Mouse (Mus musculus) hindbrain, embryonic 14.5 days (tissue): ENCODE data around the gene Gm32742. TPM values are rescaled to one million over a fixed set of nuclear protein-coding genes. Genes with fewer than 3 reads are reported as not detected.

Source experiments
- ATAC-seq: fragments of 200-750 bp; cut with Nextera tagmentation; 2 replicates; pipeline ENCODE4 v1.8.0; 2017; ENCODE audit warnings: moderate number of reproducible peaks, mild to moderate bottlenecking, moderate TSS enrichment, moderate library complexity; ENCODE audit not compliant: low FRiP score
- DNase-seq: peaks from one replicate; pipeline ENCODE4 v3.0.0-alpha.2; 2015; ENCODE audit warnings: low spot score
- H3K27ac ChIP-seq: fragments of 300-500 bp; sonication (generic); 2 replicates; pipeline ENCODE4 v1.5.1; 2014; ENCODE audit warnings: mild to moderate bottlenecking, moderate library complexity
- H3K27me3 ChIP-seq: fragments of 300-500 bp; sonication (generic); 2 replicates; pipeline ENCODE4 v1.6.1; 2014; ENCODE audit warnings: mild to moderate bottlenecking, low read length, mixed read lengths; ENCODE audit not compliant: control insufficient read depth, insufficient read depth
- H3K36me3 ChIP-seq: fragments of 300-500 bp; sonication (generic); replicated peaks from 2 replicates; pipeline ENCODE4 v1.6.1; 2014; ENCODE audit not compliant: control insufficient read depth, insufficient read depth
- H3K4me1 ChIP-seq: fragments of 300-500 bp; sonication (generic); replicated peaks from 2 replicates; pipeline ENCODE4 v1.6.1; 2014; ENCODE audit warnings: antibody characterized with exemption, low read length, mixed read lengths; ENCODE audit not compliant: control insufficient read depth, insufficient read depth
- H3K4me2 ChIP-seq: fragments of 300-500 bp; sonication (generic); replicated peaks from 2 replicates; pipeline ENCODE4 v1.6.1; 2014; ENCODE audit warnings: mild to moderate bottlenecking, moderate library complexity
- H3K4me3 ChIP-seq: fragments of 300-500 bp; sonication (generic); replicated peaks from 2 replicates; pipeline ENCODE4 v1.5.1; 2014; ENCODE audit warnings: mild to moderate bottlenecking, low read length
- H3K9ac ChIP-seq: fragments of 300-500 bp; sonication (generic); 2 replicates; pipeline ENCODE4 v1.6.1; 2014
- H3K9me3 ChIP-seq: fragments of 300-500 bp; sonication (generic); 2 replicates; pipeline ENCODE4 v1.6.1; 2016; ENCODE audit warnings: low read length; ENCODE audit not compliant: control insufficient read depth
- WGBS: fragments of 180-500 bp; shearing (Covaris S2); extraction: QIAGEN DNeasy Blood & Tissue Kit; methylation state at CpG from one replicate; pipeline ENCODE4 v1.1.7; 2014; 5-methylcytosine and 5-hydroxymethylcytosine counted together
- polyA plus RNA-seq: library from polyadenylated mRNA; unstranded; fragments of >200 nt; fragmentation: Nextera tagmentation; extraction: Ambion mirVana; gene quantifications from 2 replicates; pipeline ENCODE4 v1.2.1, GENCODE M21; 2014

Gm32742 gene
- polyA plus RNA-seq, 1 experiment from 2014 or later: not detected

- no peak for DNase-seq
- Histone ChIP-seq H3K27ac (no peak overlapping the region), H3K4me1 (no peaks in the 10 kb centered on the region), H3K4me2 (no peak overlapping the region), H3K9me3 (no peaks in the 10 kb centered on the region), H3K27me3 (no peaks in the 10 kb centered on the region), H3K36me3 (no peaks in the 10 kb centered on the region), H3K9ac (no peak overlapping the region), H3K4me3 (no peak overlapping the region)
- ATAC-seq: no peak
- WGBS: 93% methylated on average over 1 of the region's 1 CpGs
Measured at GRCm38 (mm10) chr9:51138301-51138700, 27.0 kb downstream of the Gm32742 start.

DNA sequence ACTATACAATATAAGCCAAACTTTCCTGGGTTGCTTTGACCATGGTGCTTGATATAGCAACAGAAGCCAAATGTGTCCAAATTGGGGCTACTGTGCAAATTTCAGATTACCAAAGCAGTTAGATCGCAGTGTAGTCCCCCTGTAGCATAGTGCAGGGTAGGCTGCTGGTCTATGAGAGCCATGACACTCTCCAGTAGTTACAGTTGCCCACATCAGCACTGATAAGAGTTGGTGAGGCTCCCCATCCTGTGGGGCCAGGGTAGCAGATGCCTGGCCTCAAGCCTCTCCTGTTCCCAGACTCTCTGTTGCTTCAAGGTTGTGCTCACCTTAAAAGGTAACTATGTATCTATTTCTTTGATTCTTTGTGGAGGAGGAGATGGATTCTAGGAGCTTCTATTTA is 27.5 kb downstream of the Gm32742 start:
- H3K27me3 ChIP-seq: no peaks in the 10 kb centered on the region
- no peak overlapping the region for H3K4me2 ChIP-seq
- no peak overlapping the region for H3K9ac ChIP-seq
- DNase-seq: no peak
- no peak overlapping the region for H3K4me3 ChIP-seq
- H3K36me3 ChIP-seq: no peaks in the 10 kb centered on the region
- H3K9me3 ChIP-seq: no peaks in the 10 kb centered on the region
- H3K27ac ChIP-seq: no peak overlapping the region
- no peak for ATAC-seq
- no peaks in the 10 kb centered on the region for H3K4me1 ChIP-seq
- 93% methylated on average over 1 of the region's 1 CpGs for WGBS

DNA sequence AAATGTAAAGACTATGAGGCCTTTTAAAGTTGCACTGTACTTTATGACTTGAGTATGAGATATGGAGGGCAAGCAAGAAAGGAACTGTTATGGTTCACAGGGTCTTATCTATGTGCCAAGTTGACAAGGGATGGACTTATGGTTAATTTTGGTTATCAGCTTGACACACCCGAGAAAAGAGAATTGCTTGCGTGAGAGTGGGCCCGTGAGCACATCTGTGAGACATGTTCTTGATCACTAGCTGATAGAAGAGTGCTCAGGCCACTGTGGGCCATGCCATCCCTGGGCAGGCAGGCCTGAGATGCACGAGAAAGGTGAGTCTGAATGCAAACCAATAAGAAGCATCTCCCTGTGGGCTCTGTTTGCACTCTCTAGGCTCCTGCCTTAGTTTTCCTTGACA is 27.9 kb downstream of the Gm32742 start:
- Histone ChIP-seq H3K4me1 (no peaks in the 10 kb centered on the region), H3K4me3 (no peak overlapping the region), H3K27me3 (no peaks in the 10 kb centered on the region), H3K36me3 (no peaks in the 10 kb centered on the region), H3K9ac (no peak overlapping the region), H3K9me3 (no peaks in the 10 kb centered on the region), H3K4me2 (no peak overlapping the region), H3K27ac (no peak overlapping the region)
- no peak for DNase-seq
- ATAC-seq: no peak
- WGBS: 92% methylated on average over 4 of the region's 4 CpGs

- H3K9ac ChIP-seq: no peak overlapping the region
- H3K27me3 ChIP-seq: no peaks in the 10 kb centered on the region
- H3K9me3 ChIP-seq: no peaks in the 10 kb centered on the region
- H3K4me2 ChIP-seq: no peak overlapping the region
- WGBS: 63% methylated on average over 3 of the region's 3 CpGs
- ATAC-seq: no peak
- H3K4me3 ChIP-seq: no peak overlapping the region
- no peak for DNase-seq
- H3K27ac ChIP-seq: no peak overlapping the region
- H3K4me1 ChIP-seq: no peaks in the 10 kb centered on the region
- H3K36me3 ChIP-seq: no peaks in the 10 kb centered on the region
Measured at GRCm38 (mm10) chr9:51136985-51137384, 28.3 kb downstream of the Gm32742 start.

GRCm38 (mm10) chr9:51114767-51115166 is 50.5 kb downstream of the Gm32742 start:
- no peak for DNase-seq
- no peaks in the 10 kb centered on the region for H3K9me3 ChIP-seq
- H3K4me1 ChIP-seq: no peaks in the 10 kb centered on the region
- H3K4me2 ChIP-seq: no peak overlapping the region
- H3K27me3 ChIP-seq: no peaks in the 10 kb centered on the region
- H3K27ac ChIP-seq: no peak overlapping the region
- 77% methylated on average over 4 of the region's 4 CpGs for WGBS
- no peak for ATAC-seq
- H3K36me3 ChIP-seq: no peaks in the 10 kb centered on the region
- no peak overlapping the region for H3K4me3 ChIP-seq
- H3K9ac ChIP-seq: no peak overlapping the region

DNA sequence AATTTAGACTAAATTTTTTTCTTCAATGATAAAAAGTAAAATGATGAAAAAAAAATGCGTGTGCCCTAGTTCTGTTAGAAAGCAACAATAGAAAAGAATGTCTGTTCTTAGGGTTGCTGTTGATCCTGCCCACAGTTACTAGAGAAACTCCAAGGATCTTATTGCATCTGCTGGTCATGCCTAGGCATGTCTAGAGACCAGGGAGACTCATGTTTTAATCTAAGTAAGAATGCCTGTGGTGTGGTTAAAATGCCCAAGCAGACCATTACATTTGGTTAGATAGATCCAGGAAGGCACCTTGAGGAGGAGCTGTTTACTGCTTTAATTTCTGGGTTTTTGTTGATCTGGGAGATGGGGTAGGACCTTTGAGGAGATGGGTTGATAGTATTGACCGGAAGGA is 59.6 kb downstream of the Gm32742 start:
- H3K9me3 ChIP-seq: no peaks in the 10 kb centered on the region
- WGBS: 85% methylated on average over 2 of the region's 2 CpGs
- H3K4me1 ChIP-seq: peaks cover 3% of the 10 kb centered on the region; the same call in 1 of the 2 replicates
- no peak overlapping the region for H3K4me2 ChIP-seq
- H3K36me3 ChIP-seq: no peaks in the 10 kb centered on the region
- H3K27ac ChIP-seq: no peak overlapping the region
- no peaks in the 10 kb centered on the region; the same call in 1 of the 2 replicates for H3K27me3 ChIP-seq
- DNase-seq (no peak), ATAC-seq (no peak)
- H3K4me3 ChIP-seq: no peak overlapping the region
- H3K9ac ChIP-seq: no peak overlapping the region

- ATAC-seq: peak; percentile 24; the same call in 1 of the 2 replicates
- Histone ChIP-seq H3K4me2 (peak overlapping the region; percentile 97), H3K9ac (peak overlapping the region; percentile 76), H3K27ac (no peak overlapping the region), H3K4me1 (peaks cover 3% of the 10 kb centered on the region; the same call in 1 of the 2 replicates), H3K4me3 (peak overlapping the region; percentile 50), H3K9me3 (no peaks in the 10 kb centered on the region), H3K27me3 (no peaks in the 10 kb centered on the region; the same call in 1 of the 2 replicates), H3K36me3 (no peaks in the 10 kb centered on the region)
- DNase-seq: no peak
- WGBS: 10% methylated on average over 30 of the region's 30 CpGs
Measured at GRCm38 (mm10) chr9:51103808-51104514, 61.4 kb downstream of the Gm32742 start.

DNA sequence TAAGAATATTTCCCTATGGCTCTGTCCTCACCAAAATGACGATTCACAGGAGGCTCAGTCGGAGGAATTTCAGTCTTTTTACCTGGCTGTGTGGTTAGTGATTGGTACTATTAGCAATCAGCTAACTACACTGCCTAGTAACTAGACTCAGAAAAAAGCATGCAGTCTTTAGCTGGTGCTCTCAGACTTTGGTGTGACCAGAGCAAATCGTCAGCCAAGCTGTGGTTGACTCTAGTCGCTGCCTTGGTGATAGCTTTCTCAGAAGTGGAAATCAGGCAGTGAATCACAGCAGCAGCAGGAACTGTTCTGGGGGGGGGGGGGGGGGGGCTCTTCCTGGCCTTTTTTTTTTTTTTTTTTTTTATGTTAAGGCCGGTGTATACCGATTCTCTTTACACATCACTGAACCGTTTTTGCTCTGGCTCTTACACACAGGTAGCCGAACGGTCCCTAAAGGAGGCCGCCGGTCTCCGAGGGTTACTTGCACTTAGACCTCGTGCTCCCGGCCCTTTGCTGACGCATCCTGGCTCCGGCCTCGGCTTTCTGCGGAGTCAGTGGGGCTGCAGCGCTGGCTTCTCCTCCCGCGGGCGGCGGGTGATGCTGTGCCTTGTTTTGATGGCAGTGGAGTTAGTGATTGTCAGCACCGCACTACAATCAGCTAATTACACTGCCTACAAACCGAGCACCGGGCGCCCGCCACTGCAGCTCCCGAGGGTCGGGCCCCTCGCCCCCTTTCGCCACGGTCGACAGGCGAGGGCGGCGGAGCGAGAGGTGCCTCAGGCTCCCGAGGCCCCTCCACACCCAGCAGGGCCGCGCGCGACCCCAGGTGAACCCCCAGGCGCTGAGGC is 62.1 kb downstream of the Gm32742 start:
- Histone ChIP-seq H3K27me3 (no peaks in the 10 kb centered on the region; the same call in 1 of the 2 replicates), H3K4me3 (peak overlapping the region; percentile 50), H3K27ac (0 out of 2 replicates have a peak overlapping the region, but pooled peaks have one; percentile 15), H3K9ac (peak overlapping the region; percentile 76), H3K9me3 (no peaks in the 10 kb centered on the region), H3K4me2 (peak overlapping the region; percentile 97), H3K4me1 (peaks cover 3% of the 10 kb centered on the region; the same call in 1 of the 2 replicates), H3K36me3 (no peaks in the 10 kb centered on the region)
- DNase-seq: peak; percentile 60
- peak; percentile 68 for ATAC-seq
- 1% methylated on average over 44 of the region's 44 CpGs for WGBS

- H3K36me3 ChIP-seq: no peaks in the 10 kb centered on the region
- peak within 1 kb of the TSS; percentile 97 for H3K4me2 ChIP-seq
- no peaks in the 10 kb centered on the region for H3K9me3 ChIP-seq
- WGBS: 7% methylated on average over 27 of the region's 27 CpGs
- H3K4me1 ChIP-seq: peaks cover 3% of the 10 kb centered on the region; the same call in 1 of the 2 replicates
- DNase-seq (peak; percentile 70), ATAC-seq (peak; percentile 68; the same call in 1 of the 2 replicates)
- H3K27me3 ChIP-seq: no peaks in the 10 kb centered on the region; the same call in 1 of the 2 replicates
- H3K4me3 ChIP-seq: peak within 1 kb of the TSS; percentile 50
- peak within 1 kb of the TSS; percentile 76; the same call in 1 of the 2 replicates for H3K9ac ChIP-seq
- H3K27ac ChIP-seq: no peak within 1 kb of the TSS
Measured at GRCm38 (mm10) chr9:51101756-51102425, 63.4 kb downstream of the Gm32742 start, which contains the start of gene 4833427G06Rik. Gene 4833427G06Rik, minus strand, starts transcription at chr9:51102078.
